Mouse (Mus musculus): ENCODE measurements at regions not wholly inside any gene's neighbourhood (a gene's known extent, or its start where the extent isn't known, plus 50 kb on each side); places are given as distances from the start of the nearest gene placed in this dataset.

GRCm38 (mm10) chr13:97618190-97618586, 142.2 kb downstream of the Gm10260 start:
- no peak for DNase-seq (ENCODE audit: extremely low read depth, low read depth, low spot score)

- no peak for DNase-seq (ENCODE audit: extremely low read depth, low read depth, low spot score)
These were observed 142.8 kb downstream of the Gm10260 start for GRCm38 (mm10) chr13:97617511-97618189.

- no peak for DNase-seq (ENCODE audit: extremely low read depth, low read depth, low spot score)
These were observed 143.5 kb downstream of the Gm10260 start for GRCm38 (mm10) chr13:97616919-97617318.

GRCm38 (mm10) chr13:97607221-97607723, 153.2 kb downstream of the Gm10260 start:
- DNase-seq (ENCODE audit: extremely low read depth, low read depth, low spot score) = no peak

GRCm38 (mm10) chr13:97604451-97604850, 156.0 kb downstream of the Gm10260 start:
- DNase-seq (ENCODE audit: extremely low read depth, low read depth, low spot score) = peak; percentile 14

GRCm38 (mm10) chr13:97601135-97601730, 159.2 kb downstream of the Gm10260 start:
- no peak for DNase-seq (ENCODE audit: extremely low read depth, low read depth, low spot score)

GRCm38 (mm10) chr13:97600136-97600535, 160.3 kb downstream of the Gm10260 start:
- DNase-seq (ENCODE audit: extremely low read depth, low read depth, low spot score) = no peak

- no peak for DNase-seq (ENCODE audit: extremely low read depth, low read depth, low spot score)
These were observed 161.7 kb downstream of the Gm10260 start for GRCm38 (mm10) chr13:97598507-97599431.

GRCm38 (mm10) chr13:97594851-97595250, 165.6 kb downstream of the Gm10260 start:
- DNase-seq (ENCODE audit: extremely low read depth, low read depth, low spot score) = peak; percentile 33

GRCm38 (mm10) chr13:97589626-97590025, 170.8 kb downstream of the Gm10260 start:
- no peak for DNase-seq (ENCODE audit: extremely low read depth, low read depth, low spot score)

GRCm38 (mm10) chr13:97588085-97588484, 172.3 kb downstream of the Gm10260 start:
- DNase-seq (ENCODE audit: extremely low read depth, low read depth, low spot score) = no peak

- no peak for DNase-seq (ENCODE audit: extremely low read depth, low read depth, low spot score)
These were observed 173.3 kb downstream of the Gm10260 start for GRCm38 (mm10) chr13:97587088-97587487.

GRCm38 (mm10) chr13:97584045-97584444, 176.4 kb downstream of the Gm10260 start:
- no peak for DNase-seq (ENCODE audit: extremely low read depth, low read depth, low spot score)

- no peak for DNase-seq (ENCODE audit: extremely low read depth, low read depth, low spot score)
These were observed 179.1 kb downstream of the Gm10260 start for GRCm38 (mm10) chr13:97581380-97581779.

- no peak for DNase-seq (ENCODE audit: extremely low read depth, low read depth, low spot score)
These were observed 180.1 kb downstream of the Gm10260 start for GRCm38 (mm10) chr13:97580241-97580874.

- DNase-seq (ENCODE audit: extremely low read depth, low read depth, low spot score) = no peak
These were observed 181.8 kb downstream of the Gm10260 start for GRCm38 (mm10) chr13:97578595-97578994.

GRCm38 (mm10) chr13:97577081-97577785, 183.2 kb downstream of the Gm10260 start:
- no peak for DNase-seq (ENCODE audit: extremely low read depth, low read depth, low spot score)

- no peak for DNase-seq (ENCODE audit: extremely low read depth, low read depth, low spot score)
These were observed 186.8 kb downstream of the Gm10260 start for GRCm38 (mm10) chr13:97573601-97574000.

- DNase-seq (ENCODE audit: extremely low read depth, low read depth, low spot score) = no peak
These were observed 188.1 kb downstream of the Gm10260 start for GRCm38 (mm10) chr13:97572352-97572751.

- no peak for DNase-seq (ENCODE audit: extremely low read depth, low read depth, low spot score)
These were observed 190.4 kb downstream of the Gm10260 start for GRCm38 (mm10) chr13:97570009-97570408.

Measured in fat pad, adult 2 months (tissue).